22 mouse cellular contexts compared by ENCODE assay signal in genomic region chr7:75899954-75900353, GRCm38 (mm10). TPM values are rescaled to one million over a fixed set of nuclear protein-coding genes. Genes with fewer than 3 reads are reported as not detected.
DNase-seq lines count a peak whose midpoint lies in the region; ATAC-seq and TF ChIP-seq lines count a peak whose summit lies in the region.
"Had no signal": no experiment of that assay in that cellular context is flagged by ENCODE, and none has a peak within 500 bp of the region (broad histone marks: within the 10 kb centered on the region; RNA-seq: fewer than 3 reads in every experiment).

No protein-coding gene starts in this region.

- H3K27me3 ChIP-seq in MEL (ENCODE audit: control insufficient read depth in 1 of 2, insufficient read depth in 2 of 2, low read length in 2 of 2) = peaks cover 2 to 11% of the 10 kb centered on the region in 2 experiments; a peak in 3 of 4 replicates
- H3K27me3 ChIP-seq in hindbrain, embryonic 12.5 days = no peaks in the 10 kb centered on the region
- H3K27me3 ChIP-seq in forebrain, postnatal 0 days (ENCODE audit: insufficient read depth, low read length) = no peaks in the 10 kb centered on the region
- H3K27me3 ChIP-seq: embryonic facial prominence, embryonic 13.5 days; embryonic facial prominence, embryonic 15.5 days; forebrain, embryonic 12.5 days had no signal

- 79% methylated on average over 4 of the region's 4 CpGs for WGBS in hindbrain, embryonic 12.5 days
- 82% methylated on average over 4 of the region's 4 CpGs for WGBS in forebrain, postnatal 0 days

- no peaks in the 10 kb centered on the region for H3K9me3 ChIP-seq in MEL (replicated peaks; ENCODE audit: insufficient read depth, low read length)
- H3K9me3 ChIP-seq in hindbrain, embryonic 12.5 days (replicated peaks) = no peaks in the 10 kb centered on the region
- no peaks in the 10 kb centered on the region for H3K9me3 ChIP-seq in forebrain, postnatal 0 days (ENCODE audit: low read length)
- H3K9me3 ChIP-seq: embryonic facial prominence, embryonic 13.5 days; embryonic facial prominence, embryonic 15.5 days; forebrain, embryonic 10.5 days; forebrain, embryonic 12.5 days had no signal

- TF ChIP-seq CTCF in MEL (IDR thresholded peaks at IDR 0.05 in 2 of 3, conservative IDR thresholded peaks at IDR 0.05 in 1 of 3; ENCODE audit: control insufficient read depth in 1 of 3, insufficient read depth in 1 of 3, low read depth in 2 of 3, low read length in 3 of 3, poor library complexity in 1 of 3, severe bottlenecking in 1 of 3) = no peak
- no peak for TF ChIP-seq CTCF in forebrain, postnatal 0 days (IDR thresholded peaks at IDR 0.05; ENCODE audit: low read depth)

- H3K4me2 ChIP-seq in hindbrain, embryonic 12.5 days (replicated peaks) = no peak overlapping the region
- no peak overlapping the region for H3K4me2 ChIP-seq in forebrain, postnatal 0 days (ENCODE audit: low read depth)
- H3K4me2 ChIP-seq: embryonic facial prominence, embryonic 13.5 days; embryonic facial prominence, embryonic 15.5 days; forebrain, embryonic 12.5 days had no signal

- TF ChIP-seq POLR2A in MEL (IDR thresholded peaks at IDR 0.05; ENCODE audit: control insufficient read depth in 1 of 2, insufficient read depth in 1 of 2, low read depth in 1 of 2, low read length in 2 of 2, poor library complexity in 1 of 2) = no peak

- no peaks in the 10 kb centered on the region for H3K79me2 ChIP-seq in MEL (ENCODE audit: control insufficient read depth, insufficient read depth, low read length, poor library complexity)

- peak overlapping the region; percentile 30 to 34; a peak in 3 of 4 replicates for H3K4me3 ChIP-seq in MEL (ENCODE audit: control insufficient read depth in 1 of 2, insufficient read depth in 1 of 2, low read depth in 2 of 2, low read length in 2 of 2)
- no peak overlapping the region for H3K4me3 ChIP-seq in hindbrain, embryonic 12.5 days
- H3K4me3 ChIP-seq in forebrain, postnatal 0 days (ENCODE audit: low read depth, low read length) = no peak overlapping the region
- H3K4me3 ChIP-seq: embryonic facial prominence, embryonic 13.5 days; embryonic facial prominence, embryonic 15.5 days; erythroblast, embryonic 14.5 days; forebrain, embryonic 10.5 days; forebrain, embryonic 12.5 days had no signal

- peak; percentile 56 to 81; a peak in 3 of 4 replicates for TF ChIP-seq EP300 in MEL (IDR thresholded peaks at IDR 0.05; ENCODE audit: low read depth in 1 of 2, low read length in 2 of 2)

- TF ChIP-seq RAD21 in MEL (IDR thresholded peaks at IDR 0.05; ENCODE audit: low read depth, low read length) = no peak

- DNase-seq in MEL (ENCODE audit: low read depth, low spot score) = peak; percentile 48
- no peak for DNase-seq in forebrain, postnatal 0 days
- DNase-seq in gastrocnemius, postnatal 36 days = no peak
- DNase-seq: adrenal gland, adult 8-10 months; cerebellum, adult 11-12 months; cerebellum, adult 2 months; cerebellum, adult 9-10 months; cerebellum, postnatal 10 days; cerebellum, postnatal 25 days; embryo, embryonic 11 days had no signal

- intact Hi-C loops in gastrocnemius, postnatal 36 days (cut with DNase I) = no loop called here

- H3K27ac ChIP-seq in MEL (ENCODE audit: control insufficient read depth, low read depth, low read length) = no peak overlapping the region
- no peak overlapping the region for H3K27ac ChIP-seq in hindbrain, embryonic 12.5 days
- no peak overlapping the region for H3K27ac ChIP-seq in forebrain, postnatal 0 days (ENCODE audit: low read depth, low read length)
- H3K27ac ChIP-seq: embryonic facial prominence, embryonic 13.5 days; embryonic facial prominence, embryonic 15.5 days; forebrain, embryonic 10.5 days; forebrain, embryonic 12.5 days had no signal

- H3K9ac ChIP-seq in MEL (ENCODE audit: control insufficient read depth, low read depth, low read length, poor library complexity, severe bottlenecking) = no peak overlapping the region
- H3K9ac ChIP-seq in hindbrain, embryonic 12.5 days = no peak overlapping the region
- H3K9ac ChIP-seq in forebrain, postnatal 0 days = no peak overlapping the region
- H3K9ac ChIP-seq: embryonic facial prominence, embryonic 13.5 days; embryonic facial prominence, embryonic 15.5 days; forebrain, embryonic 12.5 days had no signal

- H3K4me1 ChIP-seq in MEL (ENCODE audit: control insufficient read depth in 1 of 2, insufficient read depth in 2 of 2, low read length in 2 of 2) = peaks cover 2 to 8% of the 10 kb centered on the region in 2 experiments; a peak in 3 of 4 replicates
- peaks cover 2% of the 10 kb centered on the region; the same call in 1 of the 2 replicates for H3K4me1 ChIP-seq in hindbrain, embryonic 12.5 days
- no peaks in the 10 kb centered on the region for H3K4me1 ChIP-seq in forebrain, postnatal 0 days (ENCODE audit: insufficient read depth)
- H3K4me1 ChIP-seq: embryonic facial prominence, embryonic 13.5 days; embryonic facial prominence, embryonic 15.5 days; forebrain, embryonic 10.5 days; forebrain, embryonic 12.5 days had no signal

- ATAC-seq in granulocyte monocyte progenitor cell, adult 5-6 weeks (replicated peaks; ENCODE audit: poor library complexity, severe bottlenecking) = peak; percentile 85
- ATAC-seq in megakaryocyte progenitor cell, adult 5-6 weeks (replicated peaks; ENCODE audit: poor library complexity) = peak; percentile 85
- no peak for ATAC-seq in hindbrain, embryonic 12.5 days (ENCODE audit: low FRiP score)
- no peak for ATAC-seq in forebrain, postnatal 0 days
- ATAC-seq: activated CD4-positive, CD25-positive, alpha-beta regulatory T cell, adult 4 months; forebrain, embryonic 14.5 days; forebrain, embryonic 16.5 days; Patski had no signal

- peaks cover 0 to 9% of the 10 kb centered on the region in 2 experiments; a peak in 2 of 4 replicates for H3K36me3 ChIP-seq in MEL (ENCODE audit: control insufficient read depth in 1 of 2, insufficient read depth in 2 of 2, low read length in 2 of 2)
- H3K36me3 ChIP-seq in hindbrain, embryonic 12.5 days = no peaks in the 10 kb centered on the region
- no peaks in the 10 kb centered on the region for H3K36me3 ChIP-seq in forebrain, postnatal 0 days (ENCODE audit: insufficient read depth)
- H3K36me3 ChIP-seq: embryonic facial prominence, embryonic 13.5 days; embryonic facial prominence, embryonic 15.5 days; forebrain, embryonic 10.5 days; forebrain, embryonic 12.5 days had no signal

TF ChIP-seq in MEL, 35 proteins besides CTCF, POLR2A, EP300 and RAD21 (continues in another document):
- TF ChIP-seq TCF12 (IDR thresholded peaks at IDR 0.05; ENCODE audit: low read depth, low read length) = peak; percentile 23; the same call in 1 of the 2 replicates
- TF ChIP-seq ELF1 (IDR thresholded peaks at IDR 0.05; ENCODE audit: low read depth, low read length) = no peak
- no peak for TF ChIP-seq USF1 (IDR thresholded peaks at IDR 0.05; ENCODE audit: low read depth, low read length)
- TF ChIP-seq BHLHE40 (IDR thresholded peaks at IDR 0.05; ENCODE audit: borderline replicate concordance, low read depth, low read length) = no peak
- peak; percentile 84 for TF ChIP-seq GATA1 (IDR thresholded peaks at IDR 0.05; ENCODE audit: low read depth, low read length)
- no peak for TF ChIP-seq HCFC1 (IDR thresholded peaks at IDR 0.05; ENCODE audit: low read depth, low read length)
- no peak for TF ChIP-seq SMC3 (IDR thresholded peaks at IDR 0.05; ENCODE audit: low read depth, low read length)
- no peak for TF ChIP-seq NELFE (IDR thresholded peaks at IDR 0.05; ENCODE audit: low read depth, low read length)
- TF ChIP-seq MYC (IDR thresholded peaks at IDR 0.05; ENCODE audit: low read depth, low read length) = no peak
- no peak for TF ChIP-seq GABPA (IDR thresholded peaks at IDR 0.05; ENCODE audit: low read depth, low read length)
- TF ChIP-seq POLR2AphosphoS2 (IDR thresholded peaks at IDR 0.05; ENCODE audit: low read length) = no peak
- TF ChIP-seq ZMIZ1 (IDR thresholded peaks at IDR 0.05; ENCODE audit: low read depth, low read length) = no peak
- TF ChIP-seq MAFK (IDR thresholded peaks at IDR 0.05; ENCODE audit: borderline replicate concordance, low read depth, low read length) = no peak
- TF ChIP-seq CHD1 (IDR thresholded peaks at IDR 0.05; ENCODE audit: low read depth, low read length) = no peak
- TF ChIP-seq RCOR1 (IDR thresholded peaks at IDR 0.05; ENCODE audit: low read depth, low read length) = no peak; the same call in 1 of the 2 replicates
- TF ChIP-seq MAZ (IDR thresholded peaks at IDR 0.05; ENCODE audit: low read depth, low read length) = no peak
- no peak for TF ChIP-seq NRF1 (IDR thresholded peaks at IDR 0.05; ENCODE audit: insufficient read depth, low read depth, low read length, poor library complexity, severe bottlenecking)
- no peak for TF ChIP-seq UBTF (IDR thresholded peaks at IDR 0.05; ENCODE audit: borderline replicate concordance, insufficient read depth, low read depth, low read length)
- no peak for TF ChIP-seq MYB (IDR thresholded peaks at IDR 0.05; ENCODE audit: low read depth, low read length)
- no peak for TF ChIP-seq TAL1 (IDR thresholded peaks at IDR 0.05; ENCODE audit: low read length)
- TF ChIP-seq TBP (IDR thresholded peaks at IDR 0.05; ENCODE audit: low read depth, low read length) = no peak
- no peak for TF ChIP-seq POLR2AphosphoS5 (IDR thresholded peaks at IDR 0.05; ENCODE audit: borderline replicate concordance, low read depth, low read length)
- TF ChIP-seq MEF2A (IDR thresholded peaks at IDR 0.05; ENCODE audit: extremely low read depth, insufficient replicate concordance, low read depth, low read length, poor library complexity, severe bottlenecking) = no peak
- no peak for TF ChIP-seq E2F4 (IDR thresholded peaks at IDR 0.05; ENCODE audit: borderline replicate concordance, low read depth, low read length)
- TF ChIP-seq JUND (IDR thresholded peaks at IDR 0.05; ENCODE audit: low read depth, low read length) = no peak
- 0 out of 2 replicates have a peak, but pooled peaks have one; percentile 24 for TF ChIP-seq ZNF384 (IDR thresholded peaks at IDR 0.05; ENCODE audit: low read depth, low read length)

RNA-seq across cellular contexts. Expression of gene Klhl25, which starts 51.8 kb away (rescaled TPM):
- 7.4 and 8.0 TPM in 2 replicates for total RNA-seq in MEL (2012; rRNA removed)
- 10 to 100 TPM in 1 of 2 experiments, not detected in 1; 11.4 TPM for polyA plus RNA-seq in MEL (2012; ENCODE audit: insufficient read depth in 1 of 2, insufficient read length in 2 of 2, low read depth in 1 of 2, low replicate concordance in 2 of 2, missing spikeins in 1 of 2)
- total RNA-seq in granulocyte monocyte progenitor cell, adult 5-6 weeks (2014; fragmentation: Nextera tagmentation) = 5.8 and 11.2 TPM in 2 replicates
- 7.7 and 10.4 TPM in 2 replicates for total RNA-seq in granulocyte monocyte progenitor cell, adult 5-6 weeks (2017)
- total RNA-seq in megakaryocyte progenitor cell, adult 5-6 weeks (2015) = 4.0 and 5.4 TPM in 2 replicates
- 8.7 and 9.0 TPM in 2 replicates for total RNA-seq in megakaryocyte progenitor cell, adult 5-6 weeks (2017)
- polyA plus RNA-seq in hindbrain, embryonic 12.5 days (2016; fragmentation: Nextera tagmentation; extraction: Ambion mirVana) = 26.0 and 26.7 TPM in 2 replicates
- total RNA-seq in forebrain, postnatal 0 days (2014; rRNA removed) = 37.0 and 41.2 TPM in 2 replicates
- polyA plus RNA-seq in forebrain, postnatal 0 days (2015; fragmentation: Nextera tagmentation; extraction: Ambion mirVana) = 16.6 and 18.5 TPM in 2 replicates
- total RNA-seq in gastrocnemius, postnatal 36 days (2021) = 1 to 10 TPM; 3.3 to 3.4 TPM

Comparison
In these comparisons a context has a peak if more than half of its experiments do, and no peak if none do; other contexts are left out.
1. H3K4me3 ChIP-seq: peak in MEL (2 of 2); none in hindbrain, embryonic 12.5 days (single experiment) and forebrain, postnatal 0 days (single experiment).
2. ATAC-seq: peak in granulocyte monocyte progenitor cell, adult 5-6 weeks (single experiment) and megakaryocyte progenitor cell, adult 5-6 weeks (single experiment); none in hindbrain, embryonic 12.5 days (single experiment) and forebrain, postnatal 0 days (single experiment).